Comparison of ENCODE assay signal across 24 mouse cellular contexts in genomic region chr3:146661001-146661400, GRCm38 (mm10). TPM values are rescaled to one million over a fixed set of nuclear protein-coding genes. Genes with fewer than 3 reads are reported as not detected.
"Had no signal": no experiment of that assay in that cellular context is flagged by ENCODE, and none has a peak within 500 bp of the region (broad histone marks: within the 10 kb centered on the region; RNA-seq: fewer than 3 reads in every experiment).

No protein-coding gene starts in this region.

- DNase-seq: kidney, adult 18-20 months; kidney, postnatal 10 days; kidney, postnatal 4 days; liver; liver, embryonic 13.5 days; liver, postnatal 0 days; midbrain, embryonic 14.5 days; right cerebral cortex, adult 18-20 months; right cerebral cortex, postnatal 4 days; spleen, adult 18-20 months; thymus, adult 2 months; thymus, postnatal 25 days had no signal

- ATAC-seq: liver, postnatal 0 days had no signal

RNA-seq across cellular contexts. Expression of gene 4930503B20Rik, which starts 9.9 kb away (rescaled TPM):
- total RNA-seq: left cerebral cortex, postnatal 36 days; megakaryocyte progenitor cell, adult 5-6 weeks had no signal
- polyA plus RNA-seq: kidney, embryonic 14.5 days; limb, embryonic 12.5 days; liver, embryonic 13.5 days; liver, postnatal 0 days; midbrain, embryonic 10.5 days; midbrain, embryonic 14.5 days; myocyte; neural tube, embryonic 11.5 days; neural tube, embryonic 15.5 days; stomach, embryonic 14.5 days had no signal

RNA-seq across cellular contexts. Expression of gene Samd13, which starts 24.4 kb away (rescaled TPM):
- polyA plus RNA-seq: liver, postnatal 0 days; midbrain, embryonic 14.5 days; myocyte; testis, adult 2 months; thymus, adult 2 months had no signal

RNA-seq across cellular contexts. Expression of gene Dnase2b, which starts 45.6 kb away (rescaled TPM):
- total RNA-seq: left cerebral cortex, postnatal 36 days; megakaryocyte progenitor cell, adult 5-6 weeks had no signal
- polyA plus RNA-seq: kidney, embryonic 14.5 days; limb, embryonic 12.5 days; lung, embryonic 15.5 days; midbrain, embryonic 10.5 days; midbrain, embryonic 14.5 days; myocyte; neural tube, embryonic 11.5 days; neural tube, embryonic 15.5 days; stomach, embryonic 14.5 days; testis, adult 2 months; thymus, adult 2 months; urinary bladder, adult 2 months had no signal
